Mouse (Mus musculus) embryonic fibroblast, embryonic 13.5 days (primary cell): ENCODE data around the gene Set. TPM values are rescaled to one million over a fixed set of nuclear protein-coding genes. Genes with fewer than 3 reads are reported as not detected.

ENCODE experiments used
- H3K27ac ChIP-seq: 2 replicates; pipeline ENCODE4 v1.5.1; 2012; ENCODE audit warnings: low read length, control low read depth, inconsistent platforms; ENCODE audit not compliant: insufficient read depth
- H3K4me1 ChIP-seq: 2 replicates; pipeline ENCODE4 v1.6.1; 2011; ENCODE audit warnings: low read length; ENCODE audit not compliant: control insufficient read depth, insufficient read depth
- H3K4me3 ChIP-seq: 2 replicates; pipeline ENCODE4 v1.5.1; 2011; ENCODE audit warnings: mild to moderate bottlenecking, control low read depth, low read length; ENCODE audit not compliant: insufficient read depth
- CTCF ChIP-seq: IDR thresholded peaks from 2 replicates; pipeline ENCODE4 v1.5.1; 2011; ENCODE audit warnings: mild to moderate bottlenecking, control low read depth, low read length, moderate library complexity, borderline replicate concordance; ENCODE audit not compliant: insufficient read depth
- POLR2A ChIP-seq: IDR thresholded peaks from 2 replicates; pipeline ENCODE4 v1.6.1; 2011; ENCODE audit warnings: low read depth, mild to moderate bottlenecking, control low read depth, low read length, moderate library complexity
- polyA plus RNA-seq: library from polyadenylated mRNA; stranded (reverse); fragments of >200 nt; gene quantifications from 2 replicates; pipeline ENCODE4 v1.2.4, GENCODE M21; 2011; ENCODE audit warnings: low read depth; ENCODE audit not compliant: missing spikeins, insufficient read length

Set gene
- polyA plus RNA-seq, result 457 and 582 TPM in 2 replicates

DNA sequence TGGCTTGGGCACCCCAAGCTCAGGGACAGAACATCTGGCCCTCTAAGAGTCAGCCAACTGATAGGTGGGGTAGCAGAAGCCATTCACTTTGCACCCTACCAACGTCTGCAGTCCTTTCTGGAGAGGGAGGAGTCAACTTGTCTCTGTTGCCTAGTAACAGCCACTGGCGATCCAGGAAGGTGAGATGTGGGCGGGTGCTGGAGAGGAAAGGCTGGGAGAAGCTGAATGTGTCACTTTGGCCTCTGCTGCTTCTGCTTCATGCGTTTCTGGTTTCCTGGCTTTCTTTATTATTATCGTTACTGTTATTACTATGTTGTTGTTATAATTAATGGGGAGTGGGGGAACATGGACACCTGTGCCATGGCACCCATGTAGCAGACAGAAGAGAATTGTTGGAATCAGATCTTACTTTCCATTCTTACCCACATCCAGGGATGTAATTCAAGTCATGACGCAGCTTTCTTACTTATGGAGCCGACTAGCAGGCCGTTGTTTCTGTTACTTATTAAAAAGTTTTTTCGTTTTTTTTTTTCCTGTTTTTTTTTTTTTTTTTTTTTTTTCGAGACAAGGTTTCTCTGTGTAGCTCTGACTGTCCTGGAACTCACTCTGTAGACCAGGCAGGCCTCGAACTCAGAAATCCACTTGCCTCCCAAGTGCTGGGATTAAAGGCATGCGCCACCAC, at the start of gene Set:
Set (plus strand) TSS at position 156 of the 682 bp plus-strand sequence.
- Histone ChIP-seq H3K4me1 (peaks cover 2% of the 10 kb centered on the region; the same call in 1 of the 2 replicates), H3K27ac (no peak within 1 kb of the TSS), H3K4me3 (no peak within 1 kb of the TSS)
- TF ChIP-seq POLR2A (no peak), CTCF (no peak)

DNA sequence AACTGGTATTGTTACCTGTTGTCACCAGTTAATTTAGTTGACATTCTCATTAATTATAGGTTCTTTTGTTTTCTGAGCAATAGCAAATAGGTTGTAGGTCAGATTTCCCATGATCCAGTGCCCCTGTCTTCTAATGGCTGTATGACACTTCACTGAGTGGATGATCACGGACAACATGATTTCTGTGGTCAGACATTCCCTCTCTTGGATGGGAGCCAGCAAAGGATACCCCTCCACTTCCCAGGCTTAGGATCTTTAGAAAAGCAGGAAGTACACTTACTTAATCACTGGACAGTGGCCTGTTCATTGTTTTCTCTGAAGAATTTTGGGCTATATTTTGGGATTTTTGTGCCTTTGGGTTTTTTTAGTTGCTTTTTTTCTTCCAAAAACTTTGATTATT, 48.1 kb upstream of the Set start:
- no peak overlapping the region for H3K4me3 ChIP-seq

DNA sequence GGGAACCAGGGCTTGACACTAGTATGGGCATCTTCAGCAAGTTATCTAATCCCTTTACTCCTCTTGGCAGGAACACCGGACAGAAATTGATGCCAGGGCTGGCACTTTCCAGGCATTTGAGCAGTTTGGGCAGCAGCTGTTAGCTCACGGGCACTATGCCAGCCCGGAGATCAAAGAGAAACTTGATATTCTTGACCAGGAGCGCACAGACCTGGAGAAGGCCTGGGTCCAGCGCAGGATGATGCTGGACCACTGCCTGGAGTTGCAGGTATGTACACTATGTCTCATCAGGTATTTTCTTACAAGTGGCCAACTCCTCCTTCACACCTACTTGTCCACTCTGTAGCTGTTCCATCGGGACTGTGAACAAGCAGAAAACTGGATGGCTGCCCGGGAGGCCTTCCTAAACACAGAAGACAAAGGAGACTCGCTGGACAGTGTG, 46.3 kb upstream of the Set start:
- H3K4me1 ChIP-seq, result no peaks in the 10 kb centered on the region
- H3K4me3 ChIP-seq, result no peak overlapping the region
- no peak for TF ChIP-seq CTCF
- TF ChIP-seq POLR2A, result no peak
- H3K27ac ChIP-seq, result no peak overlapping the region

More for the DNA sequence above, 48.1 kb upstream of the Set start:
- TF ChIP-seq CTCF (no peak), POLR2A (no peak)
- Histone ChIP-seq H3K4me1 (no peaks in the 10 kb centered on the region), H3K27ac (no peak overlapping the region)

DNA sequence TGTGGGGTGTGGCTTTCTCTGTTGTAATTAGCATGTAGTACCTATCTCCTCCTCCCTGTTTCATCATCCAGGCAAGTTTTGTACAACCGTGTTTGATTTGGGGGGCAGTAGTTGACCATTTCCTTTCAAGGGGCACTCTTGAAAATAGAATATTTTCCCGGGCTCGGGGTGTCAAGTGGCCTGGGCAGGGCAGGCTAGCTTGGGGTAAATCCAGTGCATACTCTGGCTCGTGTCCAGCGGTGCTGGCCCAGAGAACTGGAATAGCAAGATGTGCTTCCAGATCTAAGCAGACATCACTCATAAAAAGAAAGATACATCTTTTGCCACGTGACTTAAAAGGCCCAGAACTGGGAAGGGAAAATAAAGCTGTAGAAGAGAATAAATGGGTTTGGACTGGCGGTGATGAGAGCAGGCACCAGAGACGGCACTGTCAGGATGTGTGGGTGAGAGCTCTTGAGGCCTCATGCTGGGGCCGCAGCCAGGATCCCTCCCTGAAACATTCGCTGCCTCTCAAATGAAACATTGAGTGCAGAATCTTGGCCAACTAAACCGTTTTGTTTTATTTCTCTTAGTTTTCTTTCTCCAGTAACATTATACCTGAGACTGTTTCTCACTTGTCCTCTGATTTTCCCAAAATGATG, 42.7 kb upstream of the Set start:
- Histone ChIP-seq H3K4me3 (no peak overlapping the region), H3K27ac (no peak overlapping the region), H3K4me1 (no peaks in the 10 kb centered on the region)
- TF ChIP-seq POLR2A (no peak), CTCF (no peak)

DNA sequence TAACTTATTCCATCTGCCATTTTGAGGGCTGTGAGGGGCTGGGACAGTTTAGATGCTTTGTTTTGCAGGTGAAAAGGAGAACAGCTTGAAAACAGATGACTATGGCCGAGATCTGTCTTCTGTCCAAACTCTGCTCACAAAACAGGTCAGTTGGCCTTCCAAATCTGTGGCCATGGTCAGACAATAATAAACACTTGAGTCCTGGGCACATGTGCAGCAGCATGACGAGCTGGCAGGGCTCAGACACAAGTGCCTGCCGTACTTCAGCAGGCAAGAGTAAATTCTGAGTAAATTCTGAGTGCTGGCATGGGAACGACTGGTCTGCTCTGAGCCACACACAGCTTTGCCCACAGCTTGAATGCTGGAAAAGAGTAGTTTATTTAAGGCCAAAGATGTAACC, 31.7 kb upstream of the Set start:
- TF ChIP-seq POLR2A (no peak), CTCF (no peak)
- H3K4me3 ChIP-seq, result no peak overlapping the region
- H3K4me1 ChIP-seq, result no peaks in the 10 kb centered on the region
- no peak overlapping the region for H3K27ac ChIP-seq

DNA sequence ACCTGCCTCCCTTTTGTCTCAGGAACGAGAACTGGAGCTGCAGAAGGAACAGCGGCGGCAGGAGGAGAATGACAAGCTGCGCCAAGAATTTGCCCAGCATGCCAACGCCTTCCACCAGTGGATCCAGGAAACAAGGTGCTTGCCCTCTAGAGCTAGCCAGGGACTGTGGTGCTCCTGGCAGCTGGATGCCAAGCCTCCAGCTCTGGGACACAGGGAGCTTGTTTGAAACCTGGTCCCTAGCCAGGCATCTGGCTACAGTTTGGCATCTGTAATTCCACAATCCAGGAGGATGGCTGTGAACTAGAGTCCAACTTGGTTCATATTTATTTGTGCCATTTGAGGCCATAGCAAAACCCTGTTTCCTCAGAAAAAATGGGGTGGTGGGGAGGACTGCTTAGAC, 30.2 kb upstream of the Set start:
- H3K27ac ChIP-seq, result no peak overlapping the region
- TF ChIP-seq POLR2A (no peak), CTCF (no peak)
- H3K4me3 ChIP-seq, result no peak overlapping the region
- H3K4me1 ChIP-seq, result no peaks in the 10 kb centered on the region

DNA sequence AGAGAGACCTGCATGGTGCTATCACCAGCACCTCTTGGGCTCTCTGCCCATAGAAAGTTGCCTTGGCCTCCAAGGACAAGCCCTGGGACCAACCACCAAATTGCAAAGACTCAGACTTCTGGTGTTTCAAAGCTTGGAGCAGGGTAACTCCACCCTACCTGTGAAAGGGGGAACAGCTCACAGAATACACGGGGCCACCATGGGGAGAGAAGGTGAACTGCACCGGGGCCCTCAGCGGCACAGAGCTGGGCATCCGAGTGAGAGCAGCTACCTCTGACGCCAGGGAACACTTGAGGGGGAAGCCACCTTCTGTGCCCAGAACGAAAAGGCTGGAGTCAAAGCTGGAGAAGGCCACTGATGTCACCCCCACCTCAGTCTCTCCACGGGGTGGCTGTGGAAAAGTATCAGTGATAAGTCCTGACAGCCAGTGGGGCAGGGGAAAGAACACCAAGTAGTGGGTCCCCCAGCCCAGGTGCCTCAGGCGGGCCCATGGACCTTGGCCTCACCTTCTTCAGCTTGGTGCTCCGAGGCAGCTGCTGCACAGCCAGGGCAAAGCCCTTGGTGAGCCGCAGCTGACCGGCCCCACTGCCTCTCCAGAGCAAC, 24.8 kb upstream of the Set start:
- TF ChIP-seq CTCF (no peak), POLR2A (no peak)
- Histone ChIP-seq H3K27ac (no peak overlapping the region), H3K4me3 (no peak overlapping the region), H3K4me1 (no peaks in the 10 kb centered on the region)

DNA sequence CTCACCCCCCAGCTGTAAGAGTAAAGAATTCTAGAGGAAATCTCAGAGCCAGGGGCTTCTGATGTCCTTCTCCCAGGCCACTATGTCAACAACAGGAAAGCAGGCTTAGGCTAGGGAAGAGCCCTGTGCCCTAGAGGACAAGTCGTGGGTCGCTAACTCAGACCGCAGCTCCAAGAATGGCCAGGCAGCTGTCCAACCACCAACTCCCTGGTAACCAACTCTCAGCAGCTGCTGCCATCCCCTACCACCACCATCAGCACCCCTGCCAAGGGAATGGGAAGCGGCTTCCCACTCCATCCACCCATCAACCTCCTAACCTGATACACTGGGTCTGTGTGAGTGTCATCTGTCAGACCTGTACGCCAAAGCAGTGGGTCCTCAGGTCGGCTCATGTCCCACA, 24.2 kb upstream of the Set start:
- no peak for TF ChIP-seq POLR2A
- TF ChIP-seq CTCF, result no peak
- Histone ChIP-seq H3K27ac (no peak overlapping the region), H3K4me3 (no peak overlapping the region), H3K4me1 (no peaks in the 10 kb centered on the region)

DNA sequence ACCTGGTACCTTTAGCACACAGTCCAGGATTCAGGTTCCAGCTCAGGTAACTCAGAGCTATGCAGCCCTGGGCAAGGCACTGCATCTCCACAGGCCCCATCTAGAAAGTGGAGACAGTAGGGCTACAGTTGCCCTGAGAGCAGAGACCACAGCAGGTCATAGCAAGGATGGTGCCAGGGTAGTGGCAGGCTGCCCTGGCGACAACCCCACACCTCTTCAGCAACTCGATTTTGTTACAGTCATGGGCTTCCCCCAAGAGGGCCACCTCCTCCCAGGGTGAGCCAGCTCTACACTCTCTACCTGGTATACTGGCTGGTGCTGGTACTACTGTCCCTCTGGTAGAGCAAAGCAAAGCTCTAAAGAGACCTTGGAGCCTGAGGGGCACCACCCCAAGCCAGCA, 19.4 kb upstream of the Set start:
- TF ChIP-seq CTCF (no peak), POLR2A (no peak)
- Histone ChIP-seq H3K4me1 (no peaks in the 10 kb centered on the region), H3K27ac (no peak overlapping the region), H3K4me3 (no peak overlapping the region)

DNA sequence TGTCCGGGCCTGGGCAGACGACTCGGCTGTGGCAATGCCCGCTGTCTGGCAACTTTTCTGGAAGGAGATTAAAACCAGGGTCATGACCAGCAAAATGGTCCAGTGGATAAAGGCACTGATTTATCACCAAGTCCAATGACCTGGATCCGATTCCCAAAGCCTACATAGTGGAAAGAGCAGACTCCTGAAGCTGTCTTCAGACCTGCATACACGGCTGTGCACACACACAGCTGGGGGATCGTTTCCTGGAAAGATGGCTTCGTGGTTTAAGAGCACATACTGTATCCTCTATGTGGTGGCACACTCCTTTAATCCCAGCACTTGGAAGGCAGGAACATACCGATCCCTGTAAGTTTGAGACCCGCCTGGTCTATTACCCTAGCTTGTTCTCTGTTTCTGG, 18.8 kb upstream of the Set start:
- TF ChIP-seq CTCF, result no peak
- TF ChIP-seq POLR2A, result no peak
- H3K27ac ChIP-seq, result no peak overlapping the region
- no peaks in the 10 kb centered on the region for H3K4me1 ChIP-seq
- no peak overlapping the region for H3K4me3 ChIP-seq
